Mouse (Mus musculus) gastrocnemius, postnatal 36 days (tissue): Measurements from ENCODE around the gene Bcl7b. TPM values are rescaled to one million over a fixed set of nuclear protein-coding genes. Genes with fewer than 3 reads are reported as not detected.

Experiments
- DNase-seq, 2 experiments: peaks; one replicate each; pipeline ENCODE4 v3.0.0; 2022
- intact Hi-C: fragments of 180-260 bp; cut with DNase I; formaldehyde crosslinking; loops from one replicate; pipeline ENCODE4 v1.15.1; 2025
- long read RNA-seq, 2 experiments: library from polyadenylated mRNA; stranded (forward); transcript quantifications; one replicate each; pipeline ENCODE4 v2.0.0; 2021
- total RNA-seq, 2 experiments: library from RNA; stranded (reverse); gene quantifications; 2 replicates each; pipeline ENCODE4 v1.2.3; 2021

The Bcl7b gene
- total RNA-seq: 10 to 100 TPM; 23.6 to 26.9 TPM
- long read RNA-seq, experiment 1, transcript Bcl7b-202 (3 exons, 564 nt): minor isoform, 11 of 48 reads
- long read RNA-seq, experiment 1, transcript Bcl7b-201 (6 exons, 1,758 nt): major isoform, 25 of 48 reads
- long read RNA-seq, experiment 1, partial matches to known transcripts: 0 of 48 reads
- long read RNA-seq, experiment 1, other reads (novel, unspliced or antisense): 11 of 48 reads
- long read RNA-seq, experiment 2, transcript Bcl7b-202 (3 exons, 564 nt): minor isoform, 9 of 61 reads
- long read RNA-seq, experiment 2, transcript Bcl7b-201 (6 exons, 1,758 nt): major isoform, 39 of 61 reads
- long read RNA-seq, experiment 2, partial matches to known transcripts: 1 of 61 reads
- long read RNA-seq, experiment 2, other reads (novel, unspliced or antisense): 12 of 61 reads

DNA sequence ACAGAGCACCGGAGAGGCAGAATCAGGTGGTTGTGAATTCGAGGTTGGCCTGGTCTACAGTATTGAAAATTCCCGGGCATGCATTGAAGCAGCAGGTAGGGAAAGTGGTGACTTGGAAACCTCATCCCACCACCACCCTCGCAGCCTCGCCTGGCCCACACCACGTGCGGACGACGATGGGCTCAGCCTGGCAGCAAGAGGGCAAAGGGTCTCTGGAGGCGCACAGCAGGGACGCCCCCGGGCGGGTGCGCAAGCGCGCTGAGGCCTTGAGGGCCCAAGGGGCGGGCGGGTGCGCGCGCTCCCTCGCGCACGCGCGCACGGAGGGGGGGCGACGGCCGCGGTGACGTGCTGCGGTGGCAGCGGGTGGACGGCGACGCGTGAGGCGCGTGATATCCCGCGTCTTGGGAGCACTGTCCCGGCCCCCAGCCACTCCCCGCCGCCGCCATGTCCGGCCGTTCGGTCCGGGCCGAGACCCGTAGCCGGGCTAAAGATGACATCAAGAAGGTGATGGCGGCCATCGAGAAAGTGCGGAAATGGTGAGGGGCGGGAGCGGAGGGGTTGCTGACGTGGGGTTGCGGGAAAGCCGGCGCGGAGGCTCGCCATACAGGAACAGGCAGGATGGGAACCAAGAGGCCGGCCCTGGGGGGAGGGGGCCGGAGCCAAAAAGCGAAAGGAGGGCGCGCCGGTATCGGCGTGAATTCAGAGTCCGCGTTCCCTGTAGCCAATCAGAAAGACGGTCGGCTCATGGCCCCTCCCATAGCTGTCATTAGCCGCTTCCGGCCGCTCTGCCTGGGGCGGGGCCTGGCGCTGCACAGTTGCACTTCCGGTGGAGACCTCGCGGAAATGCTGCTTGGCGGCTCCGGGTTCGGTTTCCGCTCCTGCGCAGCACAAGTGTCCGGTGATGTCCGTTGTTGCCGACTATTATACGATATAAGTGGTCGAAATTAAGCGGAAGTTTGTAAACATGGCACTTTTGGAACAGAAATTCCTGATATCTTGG lies at the start of gene Bcl7b:
Bcl7b (plus strand) TSS at position 221 of the 1,000 bp plus-strand sequence.
- intact Hi-C loops: no loop called here
- DNase-seq: peak; percentile 94 to 96

DNA sequence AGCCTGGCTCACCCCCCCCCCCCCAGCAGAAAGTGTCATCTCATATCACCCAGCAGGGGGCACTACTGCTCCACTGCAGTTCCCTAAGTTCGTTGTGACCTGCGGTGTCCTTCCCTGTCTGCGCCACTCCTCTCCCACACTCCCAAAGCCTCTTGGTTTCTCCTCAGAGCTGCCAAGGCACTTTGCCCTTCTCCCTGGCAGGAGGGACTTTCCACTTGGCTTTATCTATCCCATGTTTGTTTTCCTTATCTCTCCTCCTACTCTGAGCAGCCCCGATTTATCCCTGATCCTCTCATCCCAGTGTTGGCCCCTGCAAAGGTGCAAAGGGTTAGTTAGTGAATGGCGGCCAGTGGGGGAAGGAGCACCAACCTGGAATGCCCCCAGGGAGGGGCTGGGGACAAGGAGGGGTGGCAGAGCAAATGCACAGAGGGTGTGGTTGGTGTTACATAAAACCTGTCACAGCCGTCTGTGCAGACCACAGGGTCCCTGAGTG lies 49.4 kb upstream of the Bcl7b start:
- intact Hi-C loops: loop anchor here (2.0 kb wide), 1 partner anchor 74 kb away; no protein-coding TSS in a partner anchor

DNA sequence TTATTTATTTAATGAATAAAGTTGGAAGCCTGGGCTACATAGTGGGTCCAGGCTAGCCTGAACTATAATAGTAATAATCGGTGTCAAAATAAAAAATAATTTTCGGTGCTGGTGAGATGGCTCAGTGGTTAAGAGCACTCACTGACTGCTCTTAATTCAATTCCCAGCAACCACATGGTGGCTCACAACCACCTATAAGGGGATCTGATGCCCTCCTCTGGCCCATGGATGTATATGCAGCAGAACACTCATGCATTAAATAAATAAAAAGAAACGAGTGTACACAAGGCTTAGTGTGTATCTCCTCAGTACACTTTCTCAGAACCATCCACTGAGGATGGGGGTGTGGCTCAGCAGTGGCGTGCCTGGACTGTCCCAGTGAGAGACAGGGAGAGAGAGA lies 47.3 kb upstream of the Bcl7b start:
- DNase-seq: no peak
- intact Hi-C loops: no loop called here

More for the DNA sequence above, 49.4 kb upstream of the Bcl7b start:
- peak; percentile 45 to 54 for DNase-seq

DNA sequence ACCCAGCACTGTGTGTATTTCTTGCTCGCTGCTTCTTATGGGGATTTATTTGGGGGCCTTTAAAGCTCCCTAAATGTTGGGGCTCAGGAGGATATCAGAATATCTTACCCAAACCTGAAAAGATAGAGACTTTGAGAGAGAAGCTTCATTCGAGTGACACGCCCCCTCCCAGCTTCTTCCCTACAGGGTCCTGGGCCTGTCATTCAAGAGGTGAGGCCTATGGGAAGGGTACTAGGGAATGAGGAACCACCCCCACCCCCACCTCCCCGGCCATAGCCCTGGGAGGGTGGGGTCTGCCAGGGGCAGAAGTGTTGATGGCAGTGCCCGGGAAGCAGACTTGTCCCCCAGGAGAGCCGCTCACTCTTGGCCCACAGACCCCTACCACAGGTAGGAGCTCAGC lies 42.0 kb upstream of the Bcl7b start:
- no peak for DNase-seq
- intact Hi-C loops: no loop called here

DNA sequence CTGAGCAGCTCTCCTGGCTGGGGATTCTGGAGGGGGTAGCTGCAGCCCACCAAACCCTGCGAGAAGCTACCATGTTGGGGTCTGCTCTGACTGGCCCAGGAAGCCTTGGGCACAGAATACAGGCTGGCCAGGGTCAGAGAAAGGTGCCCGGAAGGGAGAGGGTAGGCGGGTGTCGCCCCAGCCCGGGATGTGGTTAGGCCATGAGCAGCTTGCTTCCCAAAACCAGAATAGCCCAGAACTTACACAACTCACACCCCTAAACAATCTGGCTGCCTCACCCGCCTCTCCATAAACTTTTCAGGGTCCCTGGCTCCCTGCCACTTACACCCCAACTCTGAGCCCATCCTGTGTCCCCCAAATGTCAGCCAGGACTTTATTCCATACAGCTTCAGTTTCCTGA lies 40.4 kb upstream of the Bcl7b start:
- DNase-seq: no peak
- intact Hi-C loops: no loop called here

DNA sequence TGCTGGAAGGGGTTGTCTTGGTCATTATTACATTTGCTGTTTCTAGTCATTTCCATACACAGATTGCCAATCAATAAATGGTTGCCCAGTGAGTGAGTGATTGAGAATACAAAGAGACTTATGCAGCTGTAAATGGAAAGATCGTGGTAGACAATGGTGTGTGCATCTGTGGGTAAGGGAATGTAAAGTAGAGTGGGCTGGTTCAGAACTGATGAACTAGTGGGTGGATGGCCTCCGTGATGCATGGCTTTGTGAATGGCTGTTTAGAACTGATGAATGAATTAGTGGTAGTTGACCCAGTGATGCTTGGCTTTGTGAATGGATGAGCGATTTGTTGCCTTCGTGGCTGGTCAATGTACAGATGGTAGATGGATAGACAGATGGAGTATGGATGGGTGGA lies 38.3 kb upstream of the Bcl7b start:
- DNase-seq: no peak
- intact Hi-C loops: no loop called here

DNA sequence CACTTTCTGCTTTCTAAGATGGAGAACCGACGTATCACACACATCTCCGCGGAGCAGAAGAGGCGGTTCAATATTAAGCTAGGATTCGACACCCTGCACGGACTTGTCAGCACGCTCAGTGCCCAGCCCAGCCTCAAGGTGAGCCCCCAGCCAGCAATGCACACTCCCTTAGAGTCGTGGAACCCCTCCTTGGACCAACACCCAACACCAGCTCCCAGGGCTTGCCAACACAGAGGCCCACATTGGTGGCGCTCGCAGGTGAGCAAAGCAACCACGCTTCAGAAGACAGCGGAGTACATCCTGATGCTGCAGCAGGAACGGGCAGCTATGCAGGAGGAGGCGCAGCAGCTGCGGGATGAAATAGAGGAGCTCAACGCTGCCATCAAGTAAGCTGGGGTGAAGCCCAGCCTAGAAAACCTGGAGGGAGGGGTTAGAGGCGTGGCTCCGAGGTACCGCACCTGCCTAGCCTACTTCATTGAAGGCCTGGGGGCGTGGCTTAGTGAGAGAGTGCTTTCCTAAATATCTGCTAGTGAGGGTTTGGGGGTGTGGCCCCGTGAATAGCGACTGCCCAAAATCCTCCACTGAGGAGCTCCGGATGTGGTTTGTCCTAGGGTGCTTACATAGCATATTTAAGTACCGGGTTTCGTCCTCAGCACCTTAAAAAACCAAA lies 34.2 kb upstream of the Bcl7b start:
- intact Hi-C loops: no loop called here
- DNase-seq: no peak

DNA sequence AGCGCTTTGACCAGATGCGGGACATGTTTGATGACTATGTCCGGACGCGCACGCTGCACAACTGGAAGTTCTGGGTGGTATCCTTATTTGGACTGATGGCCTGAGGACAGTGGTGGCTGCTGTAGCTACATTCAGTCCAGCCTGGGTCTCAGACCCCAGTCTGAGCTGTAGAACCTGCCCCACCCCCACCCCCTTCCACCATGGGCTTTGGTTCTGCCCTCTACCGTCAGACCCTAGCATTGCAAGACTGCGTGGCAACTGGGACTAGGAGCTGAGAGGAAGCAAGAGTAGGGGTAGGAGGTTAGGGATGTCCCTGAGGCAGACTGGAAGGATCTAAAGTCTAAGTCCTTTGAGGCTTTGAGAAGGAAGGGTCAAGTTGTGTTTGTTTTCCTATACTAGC lies 33.5 kb upstream of the Bcl7b start:
- intact Hi-C loops: no loop called here
- DNase-seq: no peak

DNA sequence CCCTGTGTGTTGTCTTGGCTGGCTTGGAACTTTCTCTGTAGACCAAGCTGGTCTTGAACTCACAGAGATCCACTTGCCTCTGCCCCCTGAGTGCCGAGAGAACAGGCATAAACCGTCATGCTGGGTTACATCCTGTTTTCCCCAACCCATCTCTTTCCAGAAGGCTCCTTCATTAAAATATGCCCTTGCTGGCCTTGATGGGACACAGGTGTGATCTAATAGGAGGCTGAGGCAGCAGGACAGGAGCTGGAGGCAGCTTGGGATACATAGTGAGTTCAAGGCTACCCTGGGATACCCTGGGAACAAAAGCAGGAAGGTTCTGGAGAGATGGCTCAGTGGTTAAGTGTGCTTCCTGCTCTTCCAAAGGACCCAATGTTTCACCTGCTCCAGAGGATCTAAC lies 28.2 kb upstream of the Bcl7b start:
- no peak for DNase-seq
- intact Hi-C loops: no loop called here

DNA sequence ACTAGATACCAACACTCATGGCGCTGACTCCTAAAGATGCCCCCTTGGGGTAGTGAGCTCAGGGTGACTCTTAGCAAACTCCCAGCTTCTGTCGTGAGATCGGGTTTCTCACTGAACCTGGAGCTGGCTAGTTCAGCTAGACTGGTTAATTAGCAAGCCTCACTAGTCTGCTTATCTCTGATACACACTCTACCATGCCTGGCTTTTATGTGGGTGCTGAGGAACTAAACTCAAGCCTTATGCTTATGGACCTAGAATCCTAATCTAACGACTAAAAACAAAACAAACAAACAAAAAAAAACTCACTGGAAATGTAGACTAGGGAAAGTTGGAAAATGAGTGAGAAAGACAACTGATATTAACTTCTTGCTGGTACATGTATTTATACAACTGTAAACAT lies 23.6 kb upstream of the Bcl7b start:
- intact Hi-C loops: no loop called here
- DNase-seq: no peak

DNA sequence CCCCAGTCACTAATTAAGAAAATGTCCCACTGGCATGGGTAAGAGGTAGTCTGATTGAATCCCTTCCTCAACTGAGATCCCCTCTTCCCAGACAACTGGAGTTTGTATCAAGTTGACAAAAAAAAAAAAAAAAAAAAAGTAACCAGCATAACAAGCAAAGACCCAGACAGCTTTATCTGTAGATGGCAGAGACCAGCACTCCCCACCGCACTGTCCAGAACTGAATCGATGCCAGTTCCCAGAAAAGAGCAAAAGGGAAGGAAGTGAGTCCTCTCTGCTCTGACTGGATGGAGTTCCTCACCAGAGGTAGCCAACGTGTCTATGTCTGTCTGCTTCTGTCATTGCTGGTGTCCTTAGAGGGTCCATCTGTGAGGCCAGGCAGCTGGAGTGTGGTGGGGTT lies 22.6 kb upstream of the Bcl7b start:
- intact Hi-C loops: no loop called here
- DNase-seq: no peak

DNA sequence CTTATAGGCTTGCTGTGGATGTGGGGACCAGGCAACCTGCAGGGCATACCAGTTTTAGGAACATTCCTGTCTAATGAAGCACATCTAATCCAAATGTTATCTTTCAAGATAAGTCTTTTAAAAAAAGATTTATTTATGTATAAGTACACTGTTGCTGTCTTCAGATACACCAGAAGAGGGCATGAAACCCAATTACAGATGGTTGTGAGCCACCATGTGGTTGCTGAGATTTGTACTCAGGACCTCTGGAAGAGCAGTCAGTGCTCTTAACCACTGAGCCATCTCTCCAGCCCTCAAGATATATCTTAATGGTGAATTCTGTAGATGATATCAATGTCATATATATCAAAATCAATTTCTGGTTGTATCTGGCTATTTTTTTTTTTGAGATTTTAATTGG lies 22.1 kb upstream of the Bcl7b start:
- intact Hi-C loops: no loop called here

DNA sequence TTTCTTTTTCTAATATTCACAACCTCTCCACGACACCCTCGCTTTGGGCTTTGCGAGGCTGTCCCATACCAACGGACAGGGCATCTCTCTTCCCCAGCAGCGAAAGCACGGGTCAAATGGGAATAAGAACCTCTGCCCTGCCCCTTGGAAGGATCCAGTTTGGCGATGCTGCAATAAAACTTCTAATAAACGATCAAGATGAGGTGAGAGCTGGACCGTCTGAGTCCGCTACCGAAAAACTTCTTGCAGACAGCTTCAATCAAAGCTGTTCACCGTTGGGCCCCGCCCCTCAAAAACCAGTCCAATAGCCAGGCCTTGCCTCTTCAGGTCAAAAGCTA lies 19.4 kb upstream of the Bcl7b start:
- DNase-seq: no peak
- intact Hi-C loops: no loop called here

More for the DNA sequence above, 22.1 kb upstream of the Bcl7b start:
- no peak for DNase-seq

DNA sequence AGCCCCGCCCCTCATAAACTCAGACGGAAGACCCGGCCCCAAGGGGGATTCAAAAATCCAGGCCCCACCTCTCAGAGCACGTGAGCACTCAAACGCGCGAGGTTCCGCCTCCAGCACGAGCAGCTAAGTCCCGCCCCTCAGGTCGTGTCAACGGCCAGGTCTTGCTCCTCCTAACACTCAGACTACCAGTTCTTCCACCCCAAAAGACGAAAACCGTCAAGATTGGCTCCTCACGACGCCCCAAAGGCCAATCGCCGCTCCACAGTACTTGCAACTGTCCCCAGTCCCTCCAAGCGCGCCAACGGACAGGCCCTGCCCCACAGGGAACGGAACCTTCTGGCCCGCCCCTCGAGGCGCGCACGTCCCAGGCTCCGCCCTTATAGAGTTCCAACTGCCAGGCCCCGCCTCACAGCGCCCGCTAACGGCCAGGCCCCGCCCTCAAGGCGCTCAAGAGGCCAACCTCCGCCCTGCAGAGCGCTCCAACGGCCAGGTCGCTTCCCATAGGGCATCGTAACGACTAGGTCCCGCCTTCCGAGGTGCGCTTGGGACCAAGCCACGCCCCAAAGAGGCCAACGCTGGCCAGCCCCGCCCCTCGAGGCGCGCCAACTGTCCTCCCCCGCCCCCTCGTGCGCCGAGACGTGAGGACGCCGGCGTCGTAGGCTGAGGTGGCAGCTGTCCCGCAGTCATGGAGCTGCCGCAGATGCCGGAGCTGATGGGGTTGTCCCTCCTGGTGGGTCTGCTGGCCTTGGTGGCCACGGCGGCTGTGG lies 18.8 kb upstream of the Bcl7b start, which contains the start of gene Tbl2:
Tbl2 (plus strand) TSS at position 605 of the 767 bp plus-strand sequence.
- intact Hi-C loops: no loop called here

DNA sequence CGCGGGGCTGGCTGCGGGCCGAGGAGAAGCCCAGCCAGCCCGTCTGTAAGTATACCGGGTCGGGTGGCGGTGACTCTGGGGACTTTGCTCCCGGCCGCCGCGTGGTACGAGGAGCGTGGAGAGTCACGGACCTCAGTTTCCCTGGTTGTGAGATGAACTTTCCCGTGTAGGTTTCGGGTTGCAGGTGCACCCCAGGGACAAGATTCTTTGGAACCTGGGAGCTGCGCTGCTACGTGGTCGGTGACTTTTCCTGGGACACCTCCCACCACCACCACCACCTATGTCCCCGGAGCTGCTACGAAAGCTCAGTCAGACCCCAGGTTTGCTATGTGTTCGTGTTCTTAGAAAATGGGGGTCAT lies 18.3 kb upstream of the Bcl7b start:
- DNase-seq: no peak
- intact Hi-C loops: no loop called here

More for the DNA sequence above, 18.8 kb upstream of the Bcl7b start, which contains the start of gene Tbl2:
- peak; percentile 98 to 99 for DNase-seq

DNA sequence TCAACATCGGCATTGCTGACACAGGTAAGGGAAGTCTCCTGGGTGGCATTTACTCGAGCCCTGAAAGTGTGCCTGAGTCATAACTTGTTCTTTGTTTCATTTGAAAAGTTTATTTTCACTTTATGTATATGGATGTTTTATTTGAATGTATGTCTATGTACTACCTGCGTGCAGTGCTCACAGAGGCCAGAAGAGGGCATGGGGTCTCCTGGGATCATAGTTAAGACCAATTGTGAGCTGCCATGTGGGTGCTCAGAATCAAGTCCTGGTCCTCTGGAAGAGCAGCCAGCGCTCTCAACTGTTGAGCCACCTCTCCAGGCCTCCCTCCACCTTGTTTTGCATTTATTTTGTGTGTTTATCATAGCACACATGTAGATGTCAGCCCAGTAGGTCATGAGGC lies 11.6 kb upstream of the Bcl7b start:
- intact Hi-C loops: no loop called here
- DNase-seq: no peak

DNA sequence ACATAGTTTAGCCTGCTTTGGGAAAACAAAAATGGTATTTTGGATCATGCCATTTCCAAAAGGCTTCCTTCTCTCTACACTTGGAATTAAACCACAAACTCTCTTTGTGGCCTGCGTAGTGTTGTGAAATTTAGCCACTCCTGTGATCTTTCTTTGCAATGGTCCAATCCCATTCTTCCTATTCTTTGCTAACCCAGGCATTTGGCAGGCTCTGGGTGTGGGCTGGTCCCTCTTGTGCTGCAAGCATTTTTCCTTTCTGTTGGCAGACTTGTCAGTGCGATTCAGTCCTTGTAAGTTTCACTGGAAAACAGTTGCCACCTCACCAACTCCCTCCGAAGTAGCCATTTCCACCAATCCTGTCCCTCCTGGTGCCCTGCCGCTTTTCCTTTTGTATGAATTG lies 6.9 kb upstream of the Bcl7b start:
- intact Hi-C loops: no loop called here
- DNase-seq: peak; percentile 42 to 56

DNA sequence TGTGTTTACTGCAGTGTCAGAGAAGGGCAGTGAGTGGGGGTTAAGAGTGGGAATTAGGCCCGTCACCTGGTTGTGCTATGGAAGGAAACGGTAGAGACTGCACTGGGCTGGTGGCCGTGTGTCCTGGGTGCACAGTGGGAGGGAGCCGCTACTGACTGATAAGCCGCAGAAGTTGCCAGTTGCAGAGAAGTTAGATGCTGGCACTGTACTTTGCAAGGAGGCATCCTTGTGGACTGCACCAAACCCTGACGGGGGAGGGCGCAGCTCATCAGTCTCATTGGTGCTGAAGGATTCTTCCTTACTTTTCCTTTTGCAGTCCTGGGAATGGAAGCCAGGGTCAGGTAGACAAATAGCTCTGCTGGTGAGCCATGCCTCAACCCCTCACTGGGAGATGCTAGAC lies 6.4 kb upstream of the Bcl7b start:
- intact Hi-C loops: no loop called here
- no peak for DNase-seq

DNA sequence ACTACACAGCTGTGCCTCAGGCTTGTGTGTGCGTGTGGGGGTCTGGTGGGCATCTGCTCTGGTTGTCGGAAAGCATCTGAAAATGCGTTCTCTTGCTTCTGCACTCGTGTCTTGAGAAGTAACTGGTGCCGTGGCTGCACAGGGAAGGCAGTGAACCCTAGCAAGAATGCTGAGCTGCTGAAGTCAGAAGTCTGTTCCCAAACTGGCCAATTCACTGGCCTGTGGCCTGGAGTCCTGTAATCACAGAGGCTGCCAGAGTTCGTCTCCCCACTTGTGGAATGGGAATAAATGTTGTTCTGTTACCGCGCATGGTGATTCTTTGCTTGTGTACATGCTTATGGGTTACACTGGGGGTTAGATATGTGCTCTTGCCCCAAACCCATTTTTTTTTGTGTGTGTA lies 5.7 kb upstream of the Bcl7b start:
- intact Hi-C loops: no loop called here
- DNase-seq: no peak

DNA sequence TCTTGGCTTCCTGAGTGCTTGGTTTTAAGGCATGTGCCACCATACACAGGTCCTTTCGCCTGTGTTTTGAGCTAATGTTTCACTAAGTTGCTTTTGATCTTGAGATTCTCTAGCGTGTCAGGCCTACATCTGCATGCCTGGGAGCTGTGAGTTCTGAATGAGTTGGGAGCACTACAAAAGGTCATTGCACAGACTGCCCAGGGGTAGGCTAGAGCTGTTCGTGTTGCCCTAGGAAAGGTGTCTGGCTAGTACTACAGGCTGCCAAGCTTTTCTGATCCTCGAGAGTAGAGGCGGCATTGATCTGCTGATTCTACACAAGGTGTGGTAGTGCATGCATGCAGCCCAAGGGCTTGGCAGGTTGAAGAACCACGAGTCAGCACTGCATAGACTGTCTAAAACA lies 5.3 kb upstream of the Bcl7b start:
- intact Hi-C loops: no loop called here

More for the DNA sequence above, 5.3 kb upstream of the Bcl7b start:
- no peak for DNase-seq
